Mouse (Mus musculus): Measurements from ENCODE around the gene Jam2.

GRCm38 (mm10) chr16:84778861-84779630 lies 5.1 kb downstream of the Jam2 start:
- TF ChIP-seq POLR2A (IDR thresholded peaks at IDR 0.05; ENCODE audit: insufficient read length, low read depth) (no peak), USF1 (IDR thresholded peaks at IDR 0.05; ENCODE audit: low read depth) (no peak), TCF12 (IDR thresholded peaks at IDR 0.05; ENCODE audit: insufficient read depth, poor library complexity, severe bottlenecking) (no peak), MYOG (IDR thresholded peaks at IDR 0.05; ENCODE audit: control insufficient read depth in 1 of 3, insufficient read depth in 1 of 3, insufficient read length in 2 of 3, low read depth in 2 of 3) (no peak), POLR2AphosphoS2 (IDR thresholded peaks at IDR 0.05; ENCODE audit: insufficient read length, low read depth) (no peak), E2F4 (IDR thresholded peaks at IDR 0.05; ENCODE audit: insufficient read depth) (no peak), MYOD1 (IDR thresholded peaks at IDR 0.05; ENCODE audit: control insufficient read depth in 1 of 3, insufficient read length in 2 of 3, low read depth in 2 of 3) (no peak), MAX (IDR thresholded peaks at IDR 0.05; ENCODE audit: low read depth) (no peak), TCF3 (IDR thresholded peaks at IDR 0.05; ENCODE audit: insufficient read length, low read depth) (no peak), CEBPB (IDR thresholded peaks at IDR 0.05; ENCODE audit: insufficient read depth, poor library complexity, severe bottlenecking) (no peak), SRF (IDR thresholded peaks at IDR 0.05; ENCODE audit: control insufficient read depth, insufficient read length, low read depth) (no peak), REST (IDR thresholded peaks at IDR 0.05; ENCODE audit: insufficient read depth, insufficient read length) (no peak)
